Mouse (Mus musculus) lung, postnatal 0 days (tissue): ENCODE measurements around the gene Nol4l.

ENCODE experiments used
- CTCF ChIP-seq: IDR thresholded peaks from 2 replicates; pipeline ENCODE4 v1.5.1; 2016; ENCODE audit warnings: antibody characterized with exemption, mild to moderate bottlenecking
- EP300 ChIP-seq: IDR thresholded peaks from 2 replicates; pipeline ENCODE4 v1.6.1; 2016; ENCODE audit warnings: antibody characterized with exemption, mild to moderate bottlenecking, control low read depth

- no peak for TF ChIP-seq EP300
- TF ChIP-seq CTCF: no peak
Measured at GRCm38 (mm10) chr2:153526850-153527530, 2.8 kb downstream of the Nol4l start.
